Mouse (Mus musculus) kidney, embryonic 16.5 days (tissue): Measurements from ENCODE around the gene Sec11a. TPM values are rescaled to one million over a fixed set of nuclear protein-coding genes. Genes with fewer than 3 reads are reported as not detected.

ENCODE experiments used
- polyA plus RNA-seq: library from polyadenylated mRNA; unstranded; fragments of >200 nt; fragmentation: Nextera tagmentation; extraction: Ambion mirVana; gene quantifications from 2 replicates; pipeline ENCODE4 v1.2.1, GENCODE M21; 2015

Gene Sec11a
- polyA plus RNA-seq, 1 experiment from 2014 or later, result 239 TPM

Other genes with a start within 250 kb of the Sec11a start
- 97.7 and 101 TPM in 2 replicates for gene Iqgap1, start 121.8 kb downstream of the Sec11a start, polyA plus RNA-seq
- gene Zscan2, start 86.9 kb downstream of the Sec11a start, polyA plus RNA-seq, result 3.0 and 3.2 TPM in 2 replicates
- gene Wdr73, start 46.5 kb downstream of the Sec11a start, polyA plus RNA-seq, result 43.6 and 44.8 TPM in 2 replicates
- gene Nmb, start 42.7 kb downstream of the Sec11a start, polyA plus RNA-seq, result 9.0 TPM in 2 replicates
- 12.0 and 17.9 TPM in 2 replicates for gene Zfp592, start 45.9 kb upstream of the Sec11a start, polyA plus RNA-seq
- 0.31 and 0.65 TPM in 2 replicates for gene Alpk3, start 109.8 kb upstream of the Sec11a start, polyA plus RNA-seq
- 0.73 and 1.2 TPM in 2 replicates for gene Slc28a1, start 167.0 kb upstream of the Sec11a start, polyA plus RNA-seq